Mouse (Mus musculus): ENCODE results near the gene Fnbp1. TPM values are rescaled to one million over a fixed set of nuclear protein-coding genes. Genes with fewer than 3 reads are reported as not detected.
A peak's percentile ranks its signal among the peaks of the same experiment; 100 is the strongest.

Gene Fnbp1
- polyA plus RNA-seq, 1 experiment, result 148 TPM

GRCm38 (mm10) chr2:31094565-31094964, 47.2 kb downstream of the Fnbp1 start:
- Histone ChIP-seq H3K27ac (ENCODE audit: control insufficient read depth, insufficient read depth, low read length) (no peak overlapping the region), H3K36me3 (ENCODE audit: control insufficient read depth, insufficient read depth, low read length) (peaks cover 46% of the 10 kb centered on the region), H3K4me3 (ENCODE audit: control insufficient read depth, insufficient read depth, low read length) (no peak overlapping the region), H3K27me3 (ENCODE audit: control insufficient read depth, insufficient read depth, low read length) (no peaks in the 10 kb centered on the region), H3K4me1 (replicated peaks; ENCODE audit: control insufficient read depth, insufficient read depth, low read length) (peaks cover 7% of the 10 kb centered on the region)
- DNase-seq, result no peak
- WGBS, result 90% methylated on average over 5 of the region's 5 CpGs
- TF ChIP-seq CTCF (IDR thresholded peaks at IDR 0.05; ENCODE audit: borderline replicate concordance, control insufficient read depth, extremely low read depth, insufficient read depth, low read length, poor library complexity) (no peak), POLR2A (IDR thresholded peaks at IDR 0.05; ENCODE audit: control insufficient read depth, extremely low read depth, insufficient read depth, low read length, poor library complexity) (no peak)

- over 99% methylated on average over 3 of the region's 3 CpGs for WGBS
- peaks cover 22% of the 10 kb centered on the region for H3K4me1 ChIP-seq (replicated peaks; ENCODE audit: control insufficient read depth, insufficient read depth, low read length)
- TF ChIP-seq POLR2A (IDR thresholded peaks at IDR 0.05; ENCODE audit: control insufficient read depth, extremely low read depth, insufficient read depth, low read length, poor library complexity) (no peak), CTCF (IDR thresholded peaks at IDR 0.05; ENCODE audit: borderline replicate concordance, control insufficient read depth, extremely low read depth, insufficient read depth, low read length, poor library complexity) (no peak)
- no peak overlapping the region for H3K4me3 ChIP-seq (ENCODE audit: control insufficient read depth, insufficient read depth, low read length)
- DNase-seq, result no peak
- no peak overlapping the region for H3K27ac ChIP-seq (ENCODE audit: control insufficient read depth, insufficient read depth, low read length)
- peaks cover 36% of the 10 kb centered on the region for H3K36me3 ChIP-seq (ENCODE audit: control insufficient read depth, insufficient read depth, low read length)
- H3K27me3 ChIP-seq (ENCODE audit: control insufficient read depth, insufficient read depth, low read length), result no peaks in the 10 kb centered on the region
Measured at GRCm38 (mm10) chr2:31092939-31093338, 48.9 kb downstream of the Fnbp1 start.

- Histone ChIP-seq H3K27ac (ENCODE audit: control insufficient read depth, insufficient read depth, low read length) (no peak overlapping the region), H3K4me3 (ENCODE audit: control insufficient read depth, insufficient read depth, low read length) (no peak overlapping the region), H3K36me3 (ENCODE audit: control insufficient read depth, insufficient read depth, low read length) (peaks cover 28% of the 10 kb centered on the region), H3K27me3 (ENCODE audit: control insufficient read depth, insufficient read depth, low read length) (no peaks in the 10 kb centered on the region), H3K4me1 (replicated peaks; ENCODE audit: control insufficient read depth, insufficient read depth, low read length) (peaks cover 31% of the 10 kb centered on the region)
- 89% methylated on average over 3 of the region's 3 CpGs for WGBS
- TF ChIP-seq CTCF (IDR thresholded peaks at IDR 0.05; ENCODE audit: borderline replicate concordance, control insufficient read depth, extremely low read depth, insufficient read depth, low read length, poor library complexity), result no peak
- no peak for TF ChIP-seq POLR2A (IDR thresholded peaks at IDR 0.05; ENCODE audit: control insufficient read depth, extremely low read depth, insufficient read depth, low read length, poor library complexity)
- no peak for DNase-seq
Measured at GRCm38 (mm10) chr2:31091182-31091581, 50.6 kb downstream of the Fnbp1 start.

GRCm38 (mm10) chr2:31089607-31090006, 52.2 kb downstream of the Fnbp1 start:
- H3K36me3 ChIP-seq (ENCODE audit: control insufficient read depth, insufficient read depth, low read length), result peaks cover 27% of the 10 kb centered on the region
- peaks cover 31% of the 10 kb centered on the region for H3K4me1 ChIP-seq (replicated peaks; ENCODE audit: control insufficient read depth, insufficient read depth, low read length)
- no peaks in the 10 kb centered on the region for H3K27me3 ChIP-seq (ENCODE audit: control insufficient read depth, insufficient read depth, low read length)
- no peak overlapping the region for H3K4me3 ChIP-seq (ENCODE audit: control insufficient read depth, insufficient read depth, low read length)
- TF ChIP-seq POLR2A (IDR thresholded peaks at IDR 0.05; ENCODE audit: control insufficient read depth, extremely low read depth, insufficient read depth, low read length, poor library complexity), result no peak
- no peak for TF ChIP-seq CTCF (IDR thresholded peaks at IDR 0.05; ENCODE audit: borderline replicate concordance, control insufficient read depth, extremely low read depth, insufficient read depth, low read length, poor library complexity)
- no peak overlapping the region for H3K27ac ChIP-seq (ENCODE audit: control insufficient read depth, insufficient read depth, low read length)
- no peak for DNase-seq
- 96% methylated on average over 16 of the region's 16 CpGs for WGBS

GRCm38 (mm10) chr2:31088871-31089270, 52.9 kb downstream of the Fnbp1 start:
- DNase-seq, result peak; percentile 54
- H3K4me3 ChIP-seq (ENCODE audit: control insufficient read depth, insufficient read depth, low read length), result no peak overlapping the region
- no peaks in the 10 kb centered on the region for H3K27me3 ChIP-seq (ENCODE audit: control insufficient read depth, insufficient read depth, low read length)
- TF ChIP-seq POLR2A (IDR thresholded peaks at IDR 0.05; ENCODE audit: control insufficient read depth, extremely low read depth, insufficient read depth, low read length, poor library complexity) (no peak), CTCF (IDR thresholded peaks at IDR 0.05; ENCODE audit: borderline replicate concordance, control insufficient read depth, extremely low read depth, insufficient read depth, low read length, poor library complexity) (no peak)
- H3K4me1 ChIP-seq (replicated peaks; ENCODE audit: control insufficient read depth, insufficient read depth, low read length), result peaks cover 31% of the 10 kb centered on the region
- 75% methylated on average over 8 of the region's 8 CpGs for WGBS
- H3K27ac ChIP-seq (ENCODE audit: control insufficient read depth, insufficient read depth, low read length), result peak overlapping the region; percentile 20; the same call in 1 of the 2 replicates
- peaks cover 29% of the 10 kb centered on the region for H3K36me3 ChIP-seq (ENCODE audit: control insufficient read depth, insufficient read depth, low read length)

GRCm38 (mm10) chr2:31087663-31088661, 53.8 kb downstream of the Fnbp1 start:
- Histone ChIP-seq H3K27ac (ENCODE audit: control insufficient read depth, insufficient read depth, low read length) (peak overlapping the region; percentile 78), H3K4me1 (replicated peaks; ENCODE audit: control insufficient read depth, insufficient read depth, low read length) (peaks cover 35% of the 10 kb centered on the region), H3K36me3 (ENCODE audit: control insufficient read depth, insufficient read depth, low read length) (peaks cover 36% of the 10 kb centered on the region), H3K27me3 (ENCODE audit: control insufficient read depth, insufficient read depth, low read length) (no peaks in the 10 kb centered on the region), H3K4me3 (ENCODE audit: control insufficient read depth, insufficient read depth, low read length) (no peak overlapping the region)
- peak; percentile 25 for DNase-seq
- 20% methylated on average over 11 of the region's 11 CpGs for WGBS
- no peak for TF ChIP-seq POLR2A (IDR thresholded peaks at IDR 0.05; ENCODE audit: control insufficient read depth, extremely low read depth, insufficient read depth, low read length, poor library complexity)
